Mouse (Mus musculus): Measurements from ENCODE around the gene Drc7.

Drc7 gene

GRCm38 (mm10) chr8:95058661-95059060 is 3.8 kb downstream of the Drc7 start:
- DNase-seq (ENCODE audit: low spot score in 2 of 2) = no peak

- no peak for DNase-seq (ENCODE audit: low spot score in 2 of 2)
Measured at GRCm38 (mm10) chr8:95059812-95060533, 5.1 kb downstream of the Drc7 start.

GRCm38 (mm10) chr8:95064531-95064930 is 9.6 kb downstream of the Drc7 start:
- no peak for DNase-seq (ENCODE audit: low spot score in 2 of 2)

- DNase-seq (ENCODE audit: low spot score in 2 of 2) = peak; percentile 64 to 87
Measured at GRCm38 (mm10) chr8:95067582-95067981, 12.7 kb downstream of the Drc7 start.

- DNase-seq (ENCODE audit: low spot score in 2 of 2) = no peak
Measured at GRCm38 (mm10) chr8:95075504-95075903, 20.6 kb downstream of the Drc7 start.

GRCm38 (mm10) chr8:95076151-95076550 is 21.2 kb downstream of the Drc7 start:
- no peak for DNase-seq (ENCODE audit: low spot score in 2 of 2)

- no peak for DNase-seq (ENCODE audit: low spot score in 2 of 2)
Measured at GRCm38 (mm10) chr8:95078055-95078454, 23.2 kb downstream of the Drc7 start.

- no peak for DNase-seq (ENCODE audit: low spot score in 2 of 2)
Measured at GRCm38 (mm10) chr8:95079305-95079704, 24.4 kb downstream of the Drc7 start.

GRCm38 (mm10) chr8:95080381-95081341 is 25.8 kb downstream of the Drc7 start, which contains the start of gene Katnb1:
TSS of gene Katnb1 (plus strand) at chr8:95081186.
- peak; percentile 97 to 98 for DNase-seq (ENCODE audit: low spot score in 2 of 2)

GRCm38 (mm10) chr8:95081650-95082049 is 26.7 kb downstream of the Drc7 start:
- DNase-seq (ENCODE audit: low spot score in 2 of 2) = no peak

GRCm38 (mm10) chr8:95084261-95084660 is 29.4 kb downstream of the Drc7 start:
- DNase-seq (ENCODE audit: low spot score in 2 of 2) = no peak

- no peak for DNase-seq (ENCODE audit: low spot score in 2 of 2)
Measured at GRCm38 (mm10) chr8:95084744-95085431, 30.0 kb downstream of the Drc7 start.

- DNase-seq (ENCODE audit: low spot score in 2 of 2) = no peak
Measured at GRCm38 (mm10) chr8:95085432-95086141, 30.7 kb downstream of the Drc7 start.

- DNase-seq (ENCODE audit: low spot score in 2 of 2) = no peak
Measured at GRCm38 (mm10) chr8:95093574-95093973, 38.7 kb downstream of the Drc7 start.

- DNase-seq (ENCODE audit: low spot score in 2 of 2) = peak; percentile 48 to 80
Measured at GRCm38 (mm10) chr8:95099009-95099408, 44.1 kb downstream of the Drc7 start.

- no peak for DNase-seq (ENCODE audit: low spot score in 2 of 2)
Measured at GRCm38 (mm10) chr8:95101972-95102371, 47.1 kb downstream of the Drc7 start.

GRCm38 (mm10) chr8:95107306-95107705 is 52.4 kb downstream of the Drc7 start:
- DNase-seq (ENCODE audit: low spot score in 2 of 2) = no peak

- DNase-seq (ENCODE audit: low spot score in 2 of 2) = no peak
Measured at GRCm38 (mm10) chr8:95112594-95112993, 57.7 kb downstream of the Drc7 start.

- no peak for DNase-seq (ENCODE audit: low spot score in 2 of 2)
Measured at GRCm38 (mm10) chr8:95113108-95113507, 58.2 kb downstream of the Drc7 start.

- DNase-seq (ENCODE audit: low spot score in 2 of 2) = no peak
Measured at GRCm38 (mm10) chr8:95113750-95114149, 58.8 kb downstream of the Drc7 start.

GRCm38 (mm10) chr8:95123455-95123854 is 68.6 kb downstream of the Drc7 start:
- no peak for DNase-seq (ENCODE audit: low spot score in 2 of 2)
